Mouse (Mus musculus): ENCODE measurements around the gene Gpsm3. TPM values are rescaled to one million over a fixed set of nuclear protein-coding genes. Genes with fewer than 3 reads are reported as not detected.

The Gpsm3 gene
- polyA plus RNA-seq, 1 experiment from 2014 or later: 4.3 TPM

GRCm38 (mm10) chr17:34637459-34637858 lies 47.9 kb downstream of the Gpsm3 start:
- Histone ChIP-seq H3K27me3 (ENCODE audit: control insufficient read depth, insufficient read depth, low read depth, low read length) (peaks cover 4% of the 10 kb centered on the region; the same call in 1 of the 2 replicates), H3K27ac (ENCODE audit: low read length) (no peak overlapping the region), H3K4me2 (ENCODE audit: low read length) (no peak overlapping the region), H3K36me3 (ENCODE audit: control insufficient read depth, insufficient read depth, low read length) (no peaks in the 10 kb centered on the region), H3K9ac (ENCODE audit: low read depth, low read length) (no peak overlapping the region), H3K4me3 (ENCODE audit: low read depth, low read length) (no peak overlapping the region), H3K9me3 (replicated peaks; ENCODE audit: control insufficient read depth, low read length, poor library complexity, severe bottlenecking) (no peaks in the 10 kb centered on the region), H3K4me1 (ENCODE audit: control insufficient read depth, insufficient read depth, low read length) (no peaks in the 10 kb centered on the region)
- 75% methylated on average over 3 of the region's 3 CpGs for WGBS
- ATAC-seq: no peak

GRCm38 (mm10) chr17:34639461-34640255 lies 50.1 kb downstream of the Gpsm3 start:
- Histone ChIP-seq H3K4me1 (ENCODE audit: control insufficient read depth, insufficient read depth, low read length) (peaks cover 3% of the 10 kb centered on the region; the same call in 1 of the 2 replicates), H3K4me3 (ENCODE audit: low read depth, low read length) (no peak overlapping the region), H3K27ac (ENCODE audit: low read length) (no peak overlapping the region), H3K36me3 (ENCODE audit: control insufficient read depth, insufficient read depth, low read length) (no peaks in the 10 kb centered on the region), H3K27me3 (ENCODE audit: control insufficient read depth, insufficient read depth, low read depth, low read length) (peaks cover 4% of the 10 kb centered on the region; the same call in 1 of the 2 replicates), H3K4me2 (ENCODE audit: low read length) (no peak overlapping the region), H3K9me3 (replicated peaks; ENCODE audit: control insufficient read depth, low read length, poor library complexity, severe bottlenecking) (no peaks in the 10 kb centered on the region), H3K9ac (ENCODE audit: low read depth, low read length) (0 out of 2 replicates have a peak overlapping the region, but pooled peaks have one; percentile 8)
- WGBS: 85% methylated on average over 7 of the region's 7 CpGs
- ATAC-seq: no peak

- Histone ChIP-seq H3K9me3 (replicated peaks; ENCODE audit: control insufficient read depth, low read length, poor library complexity, severe bottlenecking) (no peaks in the 10 kb centered on the region), H3K4me1 (ENCODE audit: control insufficient read depth, insufficient read depth, low read length) (peaks cover 11% of the 10 kb centered on the region), H3K4me3 (ENCODE audit: low read depth, low read length) (no peak overlapping the region), H3K36me3 (ENCODE audit: control insufficient read depth, insufficient read depth, low read length) (no peaks in the 10 kb centered on the region), H3K9ac (ENCODE audit: low read depth, low read length) (0 out of 2 replicates have a peak overlapping the region, but pooled peaks have one; percentile 28), H3K27ac (ENCODE audit: low read length) (peak overlapping the region; percentile 69), H3K4me2 (ENCODE audit: low read length) (no peak overlapping the region), H3K27me3 (ENCODE audit: control insufficient read depth, insufficient read depth, low read depth, low read length) (peaks cover 2% of the 10 kb centered on the region; the same call in 1 of the 2 replicates)
- WGBS: 10% methylated on average over 11 of the region's 11 CpGs
- ATAC-seq: no peak
These were observed 51.4 kb downstream of the Gpsm3 start for GRCm38 (mm10) chr17:34640778-34641601.

Other genes with a start within 250 kb of the Gpsm3 start
- gene Btnl2, start 235.0 kb upstream of the Gpsm3 start, polyA plus RNA-seq (2015; fragmentation: Nextera tagmentation; extraction: Ambion mirVana): 0.06 TPM in 1 of 2 replicates, not detected in the other
- not detected in 2 replicates for gene Btnl1, start 212.7 kb upstream of the Gpsm3 start, polyA plus RNA-seq (2015; fragmentation: Nextera tagmentation; extraction: Ambion mirVana)
- gene BC051142, start 191.0 kb upstream of the Gpsm3 start, polyA plus RNA-seq (2015; fragmentation: Nextera tagmentation; extraction: Ambion mirVana): 6.1 and 6.7 TPM in 2 replicates
- not detected in 2 replicates for gene Btnl4, start 112.5 kb upstream of the Gpsm3 start, polyA plus RNA-seq (2015; fragmentation: Nextera tagmentation; extraction: Ambion mirVana)
- not detected in 2 replicates for gene Btnl6, start 72.5 kb upstream of the Gpsm3 start, polyA plus RNA-seq (2015; fragmentation: Nextera tagmentation; extraction: Ambion mirVana)
- 5.9 and 6.7 TPM in 2 replicates for gene Notch4, start 25.5 kb upstream of the Gpsm3 start, polyA plus RNA-seq (2015; fragmentation: Nextera tagmentation; extraction: Ambion mirVana)
- 9.4 and 9.7 TPM in 2 replicates for gene Pbx2, start 1.5 kb downstream of the Gpsm3 start, polyA plus RNA-seq (2015; fragmentation: Nextera tagmentation; extraction: Ambion mirVana)
- gene Ager, start 8.1 kb downstream of the Gpsm3 start, polyA plus RNA-seq (2015; fragmentation: Nextera tagmentation; extraction: Ambion mirVana): 0.95 and 1.1 TPM in 2 replicates
- gene Rnf5, start 13.9 kb downstream of the Gpsm3 start, polyA plus RNA-seq (2015; fragmentation: Nextera tagmentation; extraction: Ambion mirVana): 291 and 298 TPM in 2 replicates
- gene Agpat1, start 14.5 kb downstream of the Gpsm3 start, polyA plus RNA-seq (2015; fragmentation: Nextera tagmentation; extraction: Ambion mirVana): 118 TPM in 2 replicates
- 6.1 and 6.3 TPM in 2 replicates for gene Egfl8, start 26.2 kb downstream of the Gpsm3 start, polyA plus RNA-seq (2015; fragmentation: Nextera tagmentation; extraction: Ambion mirVana)
- 19.9 and 21.0 TPM in 2 replicates for gene Ppt2, start 38.7 kb downstream of the Gpsm3 start, polyA plus RNA-seq (2015; fragmentation: Nextera tagmentation; extraction: Ambion mirVana)
- 10.3 and 11.5 TPM in 2 replicates for gene Prrt1, start 39.7 kb downstream of the Gpsm3 start, polyA plus RNA-seq (2015; fragmentation: Nextera tagmentation; extraction: Ambion mirVana)
- gene Fkbpl, start 55.0 kb downstream of the Gpsm3 start, polyA plus RNA-seq (2015; fragmentation: Nextera tagmentation; extraction: Ambion mirVana): 15.4 and 17.9 TPM in 2 replicates
- 119 and 123 TPM in 2 replicates for gene Atf6b, start 57.3 kb downstream of the Gpsm3 start, polyA plus RNA-seq (2015; fragmentation: Nextera tagmentation; extraction: Ambion mirVana)
- gene Tnxb, start 80.7 kb downstream of the Gpsm3 start, polyA plus RNA-seq (2015; fragmentation: Nextera tagmentation; extraction: Ambion mirVana): 0.14 and 0.15 TPM in 2 replicates
- gene C4b, start 154.1 kb downstream of the Gpsm3 start, polyA plus RNA-seq (2015; fragmentation: Nextera tagmentation; extraction: Ambion mirVana): 0.27 and 0.39 TPM in 2 replicates
- gene Cyp21a1, start 214.8 kb downstream of the Gpsm3 start, polyA plus RNA-seq (2015; fragmentation: Nextera tagmentation; extraction: Ambion mirVana): not detected in 2 replicates
- 40.6 and 43.2 TPM in 2 replicates for gene Stk19, start 247.1 kb downstream of the Gpsm3 start, polyA plus RNA-seq (2015; fragmentation: Nextera tagmentation; extraction: Ambion mirVana)
- gene Dxo, start 247.2 kb downstream of the Gpsm3 start, polyA plus RNA-seq (2015; fragmentation: Nextera tagmentation; extraction: Ambion mirVana): 73.1 and 73.2 TPM in 2 replicates

Data from midbrain, embryonic 16.5 days (tissue).